Mouse (Mus musculus): ENCODE results near the gene Pten. TPM values are rescaled to one million over a fixed set of nuclear protein-coding genes. Genes with fewer than 3 reads are reported as not detected.

The Pten gene
- polyA plus RNA-seq, 1 experiment from 2014 or later, result 12.9 TPM

DNA sequence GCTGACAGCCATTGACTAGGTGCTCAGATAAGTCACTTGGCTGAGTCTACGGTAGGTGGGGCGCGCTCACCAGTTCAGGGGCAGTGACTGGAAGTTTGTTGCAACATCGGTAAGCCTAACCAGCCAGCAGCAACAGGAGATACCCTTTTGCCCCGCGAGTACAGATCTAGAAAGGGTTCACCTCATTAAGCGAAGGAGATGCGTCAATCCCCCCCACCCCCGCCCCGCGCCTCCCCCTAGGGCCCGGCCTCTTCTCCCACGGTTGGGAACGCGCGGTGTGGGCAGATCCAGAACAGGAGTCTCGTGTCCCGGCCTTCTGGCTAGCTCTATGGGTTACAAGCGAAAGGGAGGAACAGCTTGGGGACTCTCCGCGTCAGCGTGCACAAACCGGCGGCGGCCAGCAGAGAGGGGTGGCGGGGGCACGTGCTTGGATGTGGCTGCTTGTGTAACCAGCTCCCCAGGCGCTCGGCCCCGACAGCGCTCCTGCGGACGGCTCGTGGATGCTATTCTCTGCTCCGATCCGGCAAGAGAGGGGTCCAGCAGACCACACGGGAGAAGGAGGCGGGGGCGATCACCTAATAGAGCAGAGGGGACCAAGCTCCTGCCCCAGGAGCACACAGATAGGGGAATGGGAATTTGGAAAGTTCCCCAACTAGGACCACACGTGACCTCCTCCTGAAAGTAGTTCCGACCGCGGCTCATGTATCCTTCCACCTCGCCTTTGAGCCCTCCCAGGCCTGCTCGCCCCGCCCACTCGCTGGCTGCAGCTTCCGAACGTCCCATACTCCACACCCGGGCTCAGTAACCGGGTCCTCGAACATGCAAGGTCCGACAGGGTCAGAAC lies 1.3 kb upstream of the Pten start:
- WGBS, result under 1% methylated on average over 52 of the region's 53 CpGs
- Histone ChIP-seq H3K36me3 (no peaks in the 10 kb centered on the region), H3K27ac (replicated peaks) (peak overlapping the region; percentile 97), H3K4me2 (peak overlapping the region; percentile 91), H3K4me3 (replicated peaks) (peak overlapping the region; percentile 97), H3K27me3 (replicated peaks) (no peaks in the 10 kb centered on the region), H3K9me3 (replicated peaks) (no peaks in the 10 kb centered on the region), H3K9ac (replicated peaks) (peak overlapping the region; percentile 85), H3K4me1 (peaks cover 20% of the 10 kb centered on the region)
- ATAC-seq (ENCODE audit: low FRiP score), result peak; percentile 85

- no peaks in the 10 kb centered on the region for H3K27me3 ChIP-seq (replicated peaks)
- peak; percentile 75 for ATAC-seq (ENCODE audit: low FRiP score)
- H3K27ac ChIP-seq (replicated peaks), result peak overlapping the region; percentile 97
- WGBS, result under 1% methylated on average over 14 of the region's 14 CpGs
- peaks cover 23% of the 10 kb centered on the region for H3K4me1 ChIP-seq
- peak overlapping the region; percentile 91 for H3K4me2 ChIP-seq
- H3K9ac ChIP-seq (replicated peaks), result peak overlapping the region; percentile 85
- peak overlapping the region; percentile 97 for H3K4me3 ChIP-seq (replicated peaks)
- no peaks in the 10 kb centered on the region for H3K36me3 ChIP-seq
- no peaks in the 10 kb centered on the region for H3K9me3 ChIP-seq (replicated peaks)
These were observed 729 bp upstream of the Pten start for GRCm38 (mm10) chr19:32756636-32756899.

- 0% methylated on average over 37 of the region's 69 CpGs for WGBS
These were observed 815 bp downstream of the Pten start for GRCm38 (mm10) chr19:32757831-32758792.

GRCm38 (mm10) chr19:32758793-32759161 lies 1.5 kb downstream of the Pten start:
- Histone ChIP-seq H3K4me1 (peaks cover 36% of the 10 kb centered on the region), H3K27me3 (replicated peaks) (no peaks in the 10 kb centered on the region), H3K4me2 (peak overlapping the region; percentile 91), H3K9ac (replicated peaks) (peak overlapping the region; percentile 99), H3K9me3 (replicated peaks) (no peaks in the 10 kb centered on the region), H3K4me3 (replicated peaks) (peak overlapping the region; percentile 97), H3K36me3 (no peaks in the 10 kb centered on the region), H3K27ac (replicated peaks) (peak overlapping the region; percentile 99)
- no peak for ATAC-seq (ENCODE audit: low FRiP score)
- WGBS, result under 1% methylated on average over 11 of the region's 11 CpGs

More at GRCm38 (mm10) chr19:32757831-32758792, 815 bp downstream of the Pten start:
- H3K9ac ChIP-seq (replicated peaks), result peak overlapping the region; percentile 99
- H3K9me3 ChIP-seq (replicated peaks), result no peaks in the 10 kb centered on the region
- H3K4me3 ChIP-seq (replicated peaks), result peak overlapping the region; percentile 97
- no peaks in the 10 kb centered on the region for H3K36me3 ChIP-seq
- peak overlapping the region; percentile 91 for H3K4me2 ChIP-seq
- ATAC-seq (ENCODE audit: low FRiP score), result peak; percentile 12
- H3K27me3 ChIP-seq (replicated peaks), result no peaks in the 10 kb centered on the region
- H3K27ac ChIP-seq (replicated peaks), result peak overlapping the region; percentile 99
- peaks cover 31% of the 10 kb centered on the region for H3K4me1 ChIP-seq

DNA sequence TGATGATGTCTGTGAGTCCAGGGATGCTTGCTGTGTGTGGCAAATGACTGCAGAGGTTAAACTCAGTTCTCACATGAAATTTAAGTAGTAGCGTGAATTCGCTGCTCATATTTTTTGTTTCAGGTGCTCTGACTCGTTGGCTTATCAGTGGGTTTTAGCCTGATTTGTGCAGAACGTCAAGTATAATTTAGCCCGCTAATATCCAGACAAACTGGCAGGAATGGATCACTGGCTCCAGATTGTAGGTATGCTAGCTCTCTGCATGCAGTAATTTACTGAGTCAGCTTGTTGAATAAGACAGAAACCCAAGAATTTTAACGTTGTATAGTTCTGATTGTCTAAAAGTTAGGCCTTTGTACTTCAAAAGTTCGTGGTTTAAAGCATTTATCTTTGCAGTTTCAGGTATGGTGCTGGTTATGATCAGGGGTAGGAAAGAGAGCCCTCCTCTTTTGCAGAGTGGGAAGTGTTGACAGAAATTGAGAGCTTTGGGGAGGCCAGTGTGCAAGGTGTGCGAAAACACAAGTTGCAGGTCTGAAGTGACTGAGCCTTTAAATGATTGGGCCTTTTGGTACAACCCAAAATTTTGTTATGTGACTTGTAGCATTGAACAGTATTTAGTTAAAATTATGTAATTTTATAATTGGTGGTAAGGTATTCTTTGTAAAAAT lies 2.2 kb downstream of the Pten start:
- H3K9me3 ChIP-seq (replicated peaks), result no peaks in the 10 kb centered on the region
- no peak for ATAC-seq (ENCODE audit: low FRiP score)
- peak overlapping the region; percentile 99 for H3K9ac ChIP-seq (replicated peaks)
- peaks cover 39% of the 10 kb centered on the region for H3K4me1 ChIP-seq
- under 1% methylated on average over 8 of the region's 8 CpGs for WGBS
- peak overlapping the region; percentile 97 for H3K4me3 ChIP-seq (replicated peaks)
- H3K27me3 ChIP-seq (replicated peaks), result no peaks in the 10 kb centered on the region
- H3K36me3 ChIP-seq, result no peaks in the 10 kb centered on the region
- H3K27ac ChIP-seq (replicated peaks), result no peak overlapping the region
- peak overlapping the region; percentile 91 for H3K4me2 ChIP-seq

GRCm38 (mm10) chr19:32760499-32760898 lies 3.2 kb downstream of the Pten start:
- no peaks in the 10 kb centered on the region for H3K27me3 ChIP-seq (replicated peaks)
- 23% methylated on average over 6 of the region's 6 CpGs for WGBS
- H3K9ac ChIP-seq (replicated peaks), result peak overlapping the region; percentile 11; the same call in 1 of the 2 replicates
- H3K4me3 ChIP-seq (replicated peaks), result peak overlapping the region; percentile 34
- H3K27ac ChIP-seq (replicated peaks), result no peak overlapping the region
- H3K36me3 ChIP-seq, result no peaks in the 10 kb centered on the region
- H3K4me1 ChIP-seq, result peaks cover 31% of the 10 kb centered on the region
- ATAC-seq (ENCODE audit: low FRiP score), result no peak
- no peaks in the 10 kb centered on the region for H3K9me3 ChIP-seq (replicated peaks)
- H3K4me2 ChIP-seq, result peak overlapping the region; percentile 91

- H3K27ac ChIP-seq (replicated peaks), result no peak overlapping the region
- no peaks in the 10 kb centered on the region for H3K27me3 ChIP-seq (replicated peaks)
- H3K9ac ChIP-seq (replicated peaks), result no peak overlapping the region
- H3K9me3 ChIP-seq (replicated peaks), result no peaks in the 10 kb centered on the region
- 59% methylated on average over 4 of the region's 4 CpGs for WGBS
- peak overlapping the region; percentile 91 for H3K4me2 ChIP-seq
- peaks cover 32% of the 10 kb centered on the region for H3K4me1 ChIP-seq
- ATAC-seq (ENCODE audit: low FRiP score), result no peak
- H3K36me3 ChIP-seq, result 0 out of 2 replicates have a peak, but pooled peaks cover 2% of the 10 kb centered on the region
- peak overlapping the region; percentile 34 for H3K4me3 ChIP-seq (replicated peaks)
These were observed 3.9 kb downstream of the Pten start for GRCm38 (mm10) chr19:32761162-32761561.

- no peak overlapping the region for H3K9ac ChIP-seq (replicated peaks)
- 0 out of 2 replicates have a peak overlapping the region, but pooled peaks have one; percentile 23 for H3K4me2 ChIP-seq
- peaks cover 36% of the 10 kb centered on the region for H3K4me1 ChIP-seq
- 0 out of 2 replicates have a peak, but pooled peaks cover 2% of the 10 kb centered on the region for H3K36me3 ChIP-seq
- no peaks in the 10 kb centered on the region for H3K9me3 ChIP-seq (replicated peaks)
- ATAC-seq (ENCODE audit: low FRiP score), result no peak
- WGBS, result 79% methylated on average over 4 of the region's 4 CpGs
- no peak overlapping the region for H3K4me3 ChIP-seq (replicated peaks)
- H3K27ac ChIP-seq (replicated peaks), result no peak overlapping the region
- H3K27me3 ChIP-seq (replicated peaks), result no peaks in the 10 kb centered on the region
These were observed 5.2 kb downstream of the Pten start for GRCm38 (mm10) chr19:32762493-32762892.

- H3K27ac ChIP-seq (replicated peaks), result no peak overlapping the region
- H3K9me3 ChIP-seq (replicated peaks), result no peaks in the 10 kb centered on the region
- no peak overlapping the region for H3K4me2 ChIP-seq
- no peaks in the 10 kb centered on the region for H3K36me3 ChIP-seq
- peaks cover 8% of the 10 kb centered on the region for H3K4me1 ChIP-seq
- ATAC-seq (ENCODE audit: low FRiP score), result no peak
- H3K4me3 ChIP-seq (replicated peaks), result no peak overlapping the region
- no peak overlapping the region for H3K9ac ChIP-seq (replicated peaks)
- 49% methylated on average over 2 of the region's 2 CpGs for WGBS
- H3K27me3 ChIP-seq (replicated peaks), result no peaks in the 10 kb centered on the region
These were observed 21.1 kb downstream of the Pten start for GRCm38 (mm10) chr19:32778411-32778810.

DNA sequence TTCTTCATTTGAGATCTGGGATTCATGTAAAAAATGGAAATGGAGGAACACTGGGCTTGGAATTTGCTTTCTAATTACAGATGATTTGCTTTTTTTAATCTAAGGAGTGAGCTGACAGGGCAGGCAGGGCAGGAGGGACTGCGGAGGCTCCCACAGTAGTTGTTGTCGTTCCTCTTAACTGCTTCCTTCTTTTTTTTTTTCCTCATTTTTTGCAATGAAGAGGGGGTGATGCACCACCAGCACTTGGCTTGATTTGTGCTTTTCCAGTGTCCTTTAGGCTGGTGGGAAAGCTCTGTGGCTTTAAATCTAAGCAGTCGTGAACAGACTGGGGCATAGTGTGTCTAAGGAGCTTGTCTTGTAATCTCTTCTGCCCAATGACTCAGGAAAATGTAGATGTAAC lies 21.8 kb downstream of the Pten start:
- no peak overlapping the region for H3K9ac ChIP-seq (replicated peaks)
- no peaks in the 10 kb centered on the region for H3K36me3 ChIP-seq
- no peaks in the 10 kb centered on the region for H3K27me3 ChIP-seq (replicated peaks)
- no peak overlapping the region for H3K4me3 ChIP-seq (replicated peaks)
- no peaks in the 10 kb centered on the region for H3K9me3 ChIP-seq (replicated peaks)
- H3K27ac ChIP-seq (replicated peaks), result no peak overlapping the region
- WGBS, result 53% methylated on average over 3 of the region's 3 CpGs
- no peak for ATAC-seq (ENCODE audit: low FRiP score)
- H3K4me1 ChIP-seq, result peaks cover 8% of the 10 kb centered on the region
- H3K4me2 ChIP-seq, result no peak overlapping the region

DNA sequence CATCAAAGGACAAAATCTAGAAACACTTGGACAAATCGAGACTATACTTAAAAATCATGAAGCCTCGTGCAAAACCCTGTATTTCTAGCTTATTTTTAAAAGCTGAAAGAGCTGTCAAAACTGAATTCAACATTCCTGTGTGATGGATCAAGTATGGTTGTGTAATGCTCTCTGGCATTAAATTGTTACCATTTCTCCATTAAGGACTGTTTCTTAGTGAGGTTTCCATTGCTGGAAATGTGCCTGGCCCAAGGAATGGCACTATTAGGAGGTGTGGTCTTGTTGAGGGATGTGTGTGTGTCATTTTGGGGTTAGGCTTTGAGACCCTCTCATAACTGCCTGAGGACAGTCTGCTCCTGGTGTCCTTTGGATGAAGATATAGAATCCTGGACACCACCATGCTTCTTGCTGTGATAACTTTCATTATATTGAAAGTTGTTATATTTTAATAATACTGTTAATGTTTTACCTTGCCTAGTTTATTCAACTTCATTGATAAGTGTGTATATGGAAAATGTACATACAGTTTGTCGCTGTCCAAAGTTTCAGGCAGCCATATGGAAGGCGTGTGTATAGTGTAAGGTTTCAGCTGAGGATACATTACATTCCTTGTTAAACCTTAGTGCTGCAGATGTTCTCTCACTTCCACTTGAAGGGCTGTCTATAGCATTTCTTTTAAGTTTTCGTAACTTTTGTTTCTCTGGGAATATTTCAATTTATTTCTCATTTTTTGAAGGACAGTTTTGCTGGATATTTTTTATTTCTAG lies 24.2 kb downstream of the Pten start:
- Histone ChIP-seq H3K36me3 (no peaks in the 10 kb centered on the region), H3K27me3 (replicated peaks) (no peaks in the 10 kb centered on the region), H3K4me3 (replicated peaks) (no peak overlapping the region), H3K4me2 (no peak overlapping the region), H3K9me3 (replicated peaks) (no peaks in the 10 kb centered on the region), H3K4me1 (peaks cover 8% of the 10 kb centered on the region), H3K9ac (replicated peaks) (no peak overlapping the region), H3K27ac (replicated peaks) (no peak overlapping the region)
- 95% methylated on average over 5 of the region's 5 CpGs for WGBS
- ATAC-seq (ENCODE audit: low FRiP score), result no peak

Measured in neural tube, embryonic 15.5 days (tissue).